Mouse (Mus musculus) embryonic facial prominence, embryonic 10.5 days (tissue): ENCODE measurements around the gene Cwf19l1. TPM values are rescaled to one million over a fixed set of nuclear protein-coding genes. Genes with fewer than 3 reads are reported as not detected.

Experiments
- DNase-seq: peaks from one replicate; pipeline ENCODE4 v3.0.0-alpha.2; 2017; ENCODE audit warnings: low spot score
- H3K27ac ChIP-seq: fragments of 300-500 bp; sonication (generic); replicated peaks from 2 replicates; pipeline ENCODE4 v1.5.1; 2016; ENCODE audit warnings: mild to moderate bottlenecking
- H3K27me3 ChIP-seq: fragments of 300-500 bp; sonication (generic); replicated peaks from 2 replicates; pipeline ENCODE4 v1.6.1; 2016; ENCODE audit warnings: low read depth, mild to moderate bottlenecking; ENCODE audit not compliant: poor library complexity, severe bottlenecking
- H3K36me3 ChIP-seq: fragments of 300-500 bp; sonication (generic); replicated peaks from 2 replicates; pipeline ENCODE4 v1.6.1; 2016; ENCODE audit warnings: mild to moderate bottlenecking, moderate library complexity
- H3K4me1 ChIP-seq: fragments of 300-500 bp; sonication (generic); 2 replicates; pipeline ENCODE4 v1.6.1; 2016
- H3K4me3 ChIP-seq: fragments of 300-500 bp; sonication (generic); 2 replicates; pipeline ENCODE4 v1.5.1; 2016; ENCODE audit warnings: mild to moderate bottlenecking, moderate library complexity
- H3K9me3 ChIP-seq: fragments of 300-500 bp; sonication (generic); 2 replicates; pipeline ENCODE4 v1.6.1; 2016; ENCODE audit warnings: mild to moderate bottlenecking
- WGBS: fragments of 180-500 bp; shearing (Covaris S2); methylation state at CpG from one replicate; pipeline ENCODE4 v1.1.7; 2016; 5-methylcytosine and 5-hydroxymethylcytosine counted together
- polyA plus RNA-seq: library from polyadenylated mRNA; unstranded; fragments of >200 nt; fragmentation: Nextera tagmentation; extraction: Ambion mirVana; gene quantifications from 2 replicates; pipeline ENCODE4 v1.2.1, GENCODE M21; 2016

Gene Cwf19l1
- polyA plus RNA-seq, 1 experiment from 2014 or later = 41.1 TPM

GRCm38 (mm10) chr19:44069914-44070232 lies 65.8 kb downstream of the Cwf19l1 start:
- Histone ChIP-seq H3K4me3 (peak overlapping the region; percentile 84), H3K4me1 (peaks cover 15% of the 10 kb centered on the region), H3K27me3 (0 out of 2 replicates have a peak, but pooled peaks cover 6% of the 10 kb centered on the region), H3K27ac (peak overlapping the region; percentile 84), H3K9me3 (no peaks in the 10 kb centered on the region), H3K36me3 (peaks cover 23% of the 10 kb centered on the region)
- WGBS = 12% methylated on average over 4 of the region's 4 CpGs
- no peak for DNase-seq

GRCm38 (mm10) chr19:44069121-44069913 lies 66.4 kb downstream of the Cwf19l1 start, which contains the start of gene Erlin1:
Gene Erlin1 (minus strand): TSS chr19:44069785.
- Histone ChIP-seq H3K4me1 (peaks cover 15% of the 10 kb centered on the region), H3K27ac (peak within 1 kb of the TSS; percentile 84), H3K9me3 (no peaks in the 10 kb centered on the region), H3K4me3 (peak within 1 kb of the TSS; percentile 84), H3K36me3 (peaks cover 22% of the 10 kb centered on the region), H3K27me3 (0 out of 2 replicates have a peak, but pooled peaks cover 6% of the 10 kb centered on the region)
- under 1% methylated on average over 75 of the region's 75 CpGs for WGBS
- DNase-seq = peak; percentile 92

- Histone ChIP-seq H3K27ac (no peak overlapping the region), H3K9me3 (no peaks in the 10 kb centered on the region), H3K27me3 (0 out of 2 replicates have a peak, but pooled peaks cover 6% of the 10 kb centered on the region), H3K4me1 (peaks cover 15% of the 10 kb centered on the region), H3K36me3 (peaks cover 27% of the 10 kb centered on the region), H3K4me3 (peak overlapping the region; percentile 84)
- no peak for DNase-seq
- 87% methylated on average over 4 of the region's 4 CpGs for WGBS
Measured at GRCm38 (mm10) chr19:44068232-44068631, 67.4 kb downstream of the Cwf19l1 start.

GRCm38 (mm10) chr19:44067323-44068049 lies 68.2 kb downstream of the Cwf19l1 start:
- no peak for DNase-seq
- H3K27ac ChIP-seq = no peak overlapping the region
- peaks cover 23% of the 10 kb centered on the region for H3K36me3 ChIP-seq
- peaks cover 15% of the 10 kb centered on the region for H3K4me1 ChIP-seq
- WGBS = 79% methylated on average over 9 of the region's 9 CpGs
- 0 out of 2 replicates have a peak, but pooled peaks cover 6% of the 10 kb centered on the region for H3K27me3 ChIP-seq
- no peak overlapping the region for H3K4me3 ChIP-seq
- H3K9me3 ChIP-seq = no peaks in the 10 kb centered on the region

- peaks cover 11% of the 10 kb centered on the region for H3K4me1 ChIP-seq
- no peak overlapping the region for H3K4me3 ChIP-seq
Measured at GRCm38 (mm10) chr19:44064734-44065133, 70.9 kb downstream of the Cwf19l1 start.

GRCm38 (mm10) chr19:44063773-44064172 lies 71.9 kb downstream of the Cwf19l1 start:
- H3K4me1 ChIP-seq = peaks cover 4% of the 10 kb centered on the region
- no peak overlapping the region for H3K27ac ChIP-seq
- 0 out of 2 replicates have a peak, but pooled peaks cover 6% of the 10 kb centered on the region for H3K27me3 ChIP-seq
- WGBS = 90% methylated on average over 7 of the region's 7 CpGs
- no peak overlapping the region for H3K4me3 ChIP-seq
- DNase-seq = no peak
- peaks cover 41% of the 10 kb centered on the region for H3K36me3 ChIP-seq
- H3K9me3 ChIP-seq = no peaks in the 10 kb centered on the region

More at GRCm38 (mm10) chr19:44064734-44065133, 70.9 kb downstream of the Cwf19l1 start:
- Histone ChIP-seq H3K27ac (no peak overlapping the region), H3K27me3 (0 out of 2 replicates have a peak, but pooled peaks cover 6% of the 10 kb centered on the region), H3K36me3 (peaks cover 33% of the 10 kb centered on the region), H3K9me3 (no peaks in the 10 kb centered on the region)
- 91% methylated on average over 2 of the region's 2 CpGs for WGBS
- no peak for DNase-seq

- 89% methylated on average over 3 of the region's 3 CpGs for WGBS
- Histone ChIP-seq H3K27me3 (no peaks in the 10 kb centered on the region), H3K36me3 (peaks cover 67% of the 10 kb centered on the region), H3K4me1 (no peaks in the 10 kb centered on the region), H3K9me3 (no peaks in the 10 kb centered on the region), H3K27ac (no peak overlapping the region), H3K4me3 (no peak overlapping the region)
- DNase-seq = no peak
Measured at GRCm38 (mm10) chr19:44060226-44060625, 75.5 kb downstream of the Cwf19l1 start.

Other genes with a start within 250 kb of the Cwf19l1 start
- gene Dnmbp, start 195.7 kb downstream of the Cwf19l1 start, polyA plus RNA-seq = 20.4 and 20.8 TPM in 2 replicates
- 0.07 and 0.13 TPM in 2 replicates for gene Cpn1, start 149.3 kb downstream of the Cwf19l1 start, polyA plus RNA-seq
- gene Cyp2c23, start 106.7 kb downstream of the Cwf19l1 start, polyA plus RNA-seq = not detected in 2 replicates
- gene Erlin1, start 66.1 kb downstream of the Cwf19l1 start, polyA plus RNA-seq = 19.7 and 20.5 TPM in 2 replicates
- gene Chuk, start 28.4 kb downstream of the Cwf19l1 start, polyA plus RNA-seq = 41.2 and 45.9 TPM in 2 replicates
- 98.1 and 99.3 TPM in 2 replicates for gene Bloc1s2, start 10.6 kb upstream of the Cwf19l1 start, polyA plus RNA-seq
- gene Pkd2l1, start 56.6 kb upstream of the Cwf19l1 start, polyA plus RNA-seq = 0.07 and 0.19 TPM in 2 replicates
- 0.48 and 0.64 TPM in 2 replicates for gene Scd3, start 67.4 kb upstream of the Cwf19l1 start, polyA plus RNA-seq
- 324 and 353 TPM in 2 replicates for gene Scd2, start 157.8 kb upstream of the Cwf19l1 start, polyA plus RNA-seq
- gene Scd4, start 197.2 kb upstream of the Cwf19l1 start, polyA plus RNA-seq = 0.05 and 0.10 TPM in 2 replicates